Mouse (Mus musculus): Measurements from ENCODE around the gene Agpat2. TPM values are rescaled to one million over a fixed set of nuclear protein-coding genes. Genes with fewer than 3 reads are reported as not detected.

Gene Agpat2
- polyA plus RNA-seq, 1 experiment from 2014 or later = 6.0 TPM

DNA sequence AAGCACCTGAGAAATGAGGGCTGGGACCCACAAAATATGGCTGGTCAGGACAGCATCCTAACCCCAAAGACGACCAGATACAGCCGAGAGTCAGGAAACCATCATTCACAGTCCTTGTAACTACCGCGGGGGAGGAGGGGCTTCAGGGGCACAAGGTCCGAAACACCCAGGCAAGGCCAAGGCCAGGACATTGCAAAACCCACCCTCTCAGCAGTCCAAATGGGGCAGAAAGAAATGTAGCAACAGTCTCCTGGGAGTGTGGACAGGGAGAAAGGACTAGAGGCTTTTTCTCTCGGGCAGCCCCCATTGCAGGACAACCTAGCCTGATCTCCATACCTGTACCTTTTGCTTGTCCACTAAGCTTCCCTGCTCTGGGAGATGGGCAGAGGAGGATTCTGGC, 1.1 kb downstream of the Agpat2 start:
- peak overlapping the region; percentile 69 for H3K4me2 ChIP-seq
- H3K9ac ChIP-seq = peak overlapping the region; percentile 70
- peaks cover 29% of the 10 kb centered on the region for H3K4me1 ChIP-seq (replicated peaks)
- H3K36me3 ChIP-seq = no peaks in the 10 kb centered on the region
- H3K27me3 ChIP-seq = peaks cover 55% of the 10 kb centered on the region
- 15% methylated on average over 6 of the region's 6 CpGs for WGBS
- H3K4me3 ChIP-seq = peak overlapping the region; percentile 47
- no peaks in the 10 kb centered on the region for H3K9me3 ChIP-seq
- ATAC-seq (ENCODE audit: low read depth) = no peak
- H3K27ac ChIP-seq (replicated peaks) = no peak overlapping the region

DNA sequence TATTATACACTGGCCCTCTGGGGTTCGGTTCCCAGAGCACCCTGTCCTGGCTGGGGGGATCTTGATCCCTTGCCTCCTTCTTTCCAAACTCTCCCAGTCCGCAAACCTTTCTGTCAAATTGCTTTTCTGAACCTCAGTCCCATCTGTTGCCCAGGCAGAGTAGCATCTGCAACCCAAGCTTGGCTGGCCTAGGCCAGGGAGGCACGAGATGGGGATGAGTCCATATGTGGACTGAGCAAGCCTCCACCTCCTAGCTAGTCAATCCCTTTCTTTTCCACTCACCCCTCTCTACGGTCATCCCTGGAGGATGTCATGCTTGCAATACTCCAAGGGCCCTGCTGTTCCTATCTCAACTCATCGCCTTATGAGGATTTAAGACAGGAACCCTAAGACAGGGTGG, 1.6 kb downstream of the Agpat2 start:
- peaks cover 29% of the 10 kb centered on the region for H3K4me1 ChIP-seq (replicated peaks)
- H3K9ac ChIP-seq = no peak overlapping the region; the same call in 1 of the 2 replicates
- no peak overlapping the region for H3K4me3 ChIP-seq
- 80% methylated on average over 5 of the region's 5 CpGs for WGBS
- no peak overlapping the region for H3K27ac ChIP-seq (replicated peaks)
- H3K9me3 ChIP-seq = no peaks in the 10 kb centered on the region
- ATAC-seq (ENCODE audit: low read depth) = no peak
- peaks cover 55% of the 10 kb centered on the region for H3K27me3 ChIP-seq
- no peak overlapping the region for H3K4me2 ChIP-seq
- no peaks in the 10 kb centered on the region for H3K36me3 ChIP-seq

DNA sequence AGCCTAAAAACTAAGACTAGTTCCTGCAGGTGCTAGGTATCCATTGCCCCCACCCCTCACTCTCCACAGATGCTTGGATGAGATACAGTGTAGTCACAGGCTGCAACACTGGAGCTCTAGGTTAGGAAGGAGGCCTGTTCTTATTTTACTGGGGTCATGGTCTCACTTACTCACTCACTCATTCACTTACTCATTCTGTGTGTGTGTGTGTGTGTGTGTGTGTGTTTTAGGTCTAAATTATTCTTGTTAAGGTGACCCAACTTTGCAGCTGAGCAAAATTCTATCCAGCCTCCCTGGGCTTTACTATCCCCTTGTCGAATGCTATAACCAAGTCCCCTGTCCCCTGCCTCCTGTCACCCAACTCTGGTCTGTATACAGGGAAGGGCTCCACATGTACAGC, 2.6 kb downstream of the Agpat2 start:
- ATAC-seq (ENCODE audit: low read depth) = no peak
- no peak overlapping the region for H3K27ac ChIP-seq (replicated peaks)
- no peak overlapping the region for H3K9ac ChIP-seq
- no peaks in the 10 kb centered on the region for H3K36me3 ChIP-seq
- peaks cover 49% of the 10 kb centered on the region for H3K27me3 ChIP-seq
- H3K4me1 ChIP-seq (replicated peaks) = peaks cover 18% of the 10 kb centered on the region
- 79% methylated on average over 1 of the region's 1 CpGs for WGBS
- H3K4me3 ChIP-seq = no peak overlapping the region
- H3K4me2 ChIP-seq = no peak overlapping the region
- no peaks in the 10 kb centered on the region for H3K9me3 ChIP-seq

DNA sequence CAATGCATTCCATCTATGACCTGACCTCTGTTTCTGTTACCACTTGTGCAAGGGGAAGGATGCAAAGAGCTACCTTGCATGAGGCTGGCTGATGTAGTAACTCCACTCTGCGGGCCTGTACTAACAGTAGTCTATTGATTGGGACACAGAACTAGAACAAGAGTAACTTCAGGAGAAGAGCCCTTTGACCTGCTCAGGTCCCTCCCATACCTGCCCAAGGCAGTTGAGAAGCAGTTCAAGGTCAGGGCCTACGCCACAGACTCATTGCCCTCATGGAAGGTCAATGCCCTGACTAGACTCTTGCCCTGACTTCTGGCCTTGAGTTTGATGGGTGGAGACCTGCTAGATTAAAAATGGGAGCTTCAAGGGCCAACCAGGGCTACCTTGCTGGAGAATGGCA, 3.6 kb downstream of the Agpat2 start:
- H3K36me3 ChIP-seq = no peaks in the 10 kb centered on the region
- H3K9ac ChIP-seq = no peak overlapping the region
- no peak for ATAC-seq (ENCODE audit: low read depth)
- no peak overlapping the region for H3K27ac ChIP-seq (replicated peaks)
- H3K4me1 ChIP-seq (replicated peaks) = peaks cover 17% of the 10 kb centered on the region
- no peaks in the 10 kb centered on the region for H3K9me3 ChIP-seq
- no peak overlapping the region for H3K4me2 ChIP-seq
- WGBS = 86% methylated on average over 2 of the region's 2 CpGs
- H3K27me3 ChIP-seq = peaks cover 41% of the 10 kb centered on the region
- H3K4me3 ChIP-seq = no peak overlapping the region

DNA sequence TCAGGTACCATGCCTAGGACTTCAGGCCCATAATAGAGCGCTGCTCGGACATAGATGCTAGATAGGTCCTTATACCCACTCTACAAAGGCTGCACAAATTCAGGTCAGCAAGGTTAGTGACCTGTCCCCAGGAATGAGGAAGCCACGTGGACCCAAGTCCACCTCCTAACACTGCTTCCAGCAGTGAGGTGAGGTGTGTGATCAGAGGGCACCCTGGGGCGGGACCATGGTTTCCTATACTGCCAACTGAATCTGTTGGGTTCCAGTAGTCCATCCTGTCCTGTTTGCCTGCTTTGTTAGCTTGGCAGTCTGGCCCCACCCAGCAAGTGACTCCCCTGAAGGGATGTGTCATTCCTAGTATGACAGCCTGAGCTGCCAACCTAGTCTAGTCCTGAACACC, 4.3 kb downstream of the Agpat2 start:
- H3K9me3 ChIP-seq = no peaks in the 10 kb centered on the region
- H3K27ac ChIP-seq (replicated peaks) = no peak overlapping the region
- peaks cover 34% of the 10 kb centered on the region for H3K27me3 ChIP-seq
- H3K9ac ChIP-seq = no peak overlapping the region
- no peaks in the 10 kb centered on the region for H3K36me3 ChIP-seq
- 91% methylated on average over 4 of the region's 4 CpGs for WGBS
- no peak overlapping the region for H3K4me2 ChIP-seq
- ATAC-seq (ENCODE audit: low read depth) = no peak
- no peak overlapping the region for H3K4me3 ChIP-seq
- peaks cover 17% of the 10 kb centered on the region for H3K4me1 ChIP-seq (replicated peaks)

DNA sequence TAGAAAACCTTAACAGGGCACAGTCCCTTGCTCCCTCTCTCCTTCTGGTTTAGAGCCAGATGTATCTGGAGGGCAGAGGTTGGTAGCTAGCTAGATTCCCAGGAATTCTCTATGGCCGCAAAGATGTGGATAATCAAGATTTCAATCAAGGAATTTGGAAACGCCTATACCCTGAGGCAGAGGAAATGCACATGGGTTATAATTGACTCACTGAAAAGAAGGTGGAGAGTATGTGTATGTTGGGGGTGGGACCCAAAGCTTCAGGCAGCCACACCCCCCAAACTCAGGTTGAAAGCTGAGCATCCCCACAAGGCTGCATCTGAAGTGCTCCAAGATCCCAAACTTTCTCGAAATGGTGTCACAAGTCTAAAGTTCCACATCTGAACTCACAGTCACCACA, 5.8 kb downstream of the Agpat2 start:
- WGBS = 80% methylated on average over 3 of the region's 3 CpGs
- ATAC-seq (ENCODE audit: low read depth) = no peak
- Histone ChIP-seq H3K4me2 (no peak overlapping the region), H3K27me3 (peaks cover 19% of the 10 kb centered on the region), H3K4me3 (no peak overlapping the region), H3K4me1 (replicated peaks) (peaks cover 5% of the 10 kb centered on the region), H3K27ac (replicated peaks) (no peak overlapping the region), H3K9ac (no peak overlapping the region), H3K36me3 (no peaks in the 10 kb centered on the region), H3K9me3 (no peaks in the 10 kb centered on the region)

DNA sequence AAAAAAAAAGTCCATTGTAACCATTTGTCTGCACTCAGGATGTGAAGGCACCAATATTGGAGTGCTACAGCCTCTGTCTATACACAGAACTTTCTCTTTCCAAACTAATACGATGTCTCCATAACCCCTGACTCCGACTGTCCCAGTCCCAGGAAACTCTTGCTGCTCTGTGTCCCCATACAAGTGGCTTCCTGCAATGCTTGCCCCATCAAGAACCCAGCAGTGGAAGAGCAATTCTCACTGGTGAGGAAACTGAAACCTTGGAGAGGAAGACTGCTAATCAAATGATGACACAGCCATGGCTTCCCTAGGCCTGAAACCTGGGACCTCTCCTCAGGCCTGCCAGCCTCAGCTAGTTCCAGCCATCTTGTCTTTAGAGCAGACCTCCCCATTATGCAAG, 6.4 kb downstream of the Agpat2 start:
- ATAC-seq (ENCODE audit: low read depth) = no peak
- Histone ChIP-seq H3K27me3 (peaks cover 12% of the 10 kb centered on the region), H3K4me1 (replicated peaks) (no peaks in the 10 kb centered on the region), H3K27ac (replicated peaks) (no peak overlapping the region), H3K4me2 (no peak overlapping the region), H3K9ac (no peak overlapping the region), H3K9me3 (no peaks in the 10 kb centered on the region), H3K36me3 (no peaks in the 10 kb centered on the region), H3K4me3 (no peak overlapping the region)
- WGBS = 87% methylated on average over 2 of the region's 2 CpGs

DNA sequence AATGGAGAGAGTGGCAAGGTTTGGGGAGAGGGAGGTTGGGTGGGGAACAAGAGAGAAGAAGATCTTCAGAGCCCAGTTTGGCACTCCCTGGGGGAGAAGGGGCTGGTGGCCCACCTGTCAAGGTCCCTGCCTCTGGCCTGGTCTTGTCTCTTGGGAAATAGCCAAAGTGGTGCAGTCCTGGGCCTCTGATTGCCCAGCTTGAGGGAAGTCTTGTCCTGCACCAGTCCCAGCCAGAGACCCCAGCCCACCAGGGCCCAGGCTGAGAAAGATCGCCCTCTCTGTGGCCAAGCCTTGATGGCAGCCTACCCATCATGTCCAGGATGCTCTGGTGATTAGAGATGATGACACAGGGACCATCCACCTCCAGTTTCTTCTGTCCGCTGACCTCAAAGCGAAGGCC, 7.3 kb downstream of the Agpat2 start:
- Histone ChIP-seq H3K9me3 (no peaks in the 10 kb centered on the region), H3K27me3 (peaks cover 3% of the 10 kb centered on the region; the same call in 1 of the 2 replicates), H3K9ac (no peak overlapping the region), H3K4me2 (no peak overlapping the region), H3K4me3 (no peak overlapping the region), H3K27ac (replicated peaks) (no peak overlapping the region), H3K4me1 (replicated peaks) (no peaks in the 10 kb centered on the region), H3K36me3 (no peaks in the 10 kb centered on the region)
- WGBS = 94% methylated on average over 3 of the region's 3 CpGs
- no peak for ATAC-seq (ENCODE audit: low read depth)

DNA sequence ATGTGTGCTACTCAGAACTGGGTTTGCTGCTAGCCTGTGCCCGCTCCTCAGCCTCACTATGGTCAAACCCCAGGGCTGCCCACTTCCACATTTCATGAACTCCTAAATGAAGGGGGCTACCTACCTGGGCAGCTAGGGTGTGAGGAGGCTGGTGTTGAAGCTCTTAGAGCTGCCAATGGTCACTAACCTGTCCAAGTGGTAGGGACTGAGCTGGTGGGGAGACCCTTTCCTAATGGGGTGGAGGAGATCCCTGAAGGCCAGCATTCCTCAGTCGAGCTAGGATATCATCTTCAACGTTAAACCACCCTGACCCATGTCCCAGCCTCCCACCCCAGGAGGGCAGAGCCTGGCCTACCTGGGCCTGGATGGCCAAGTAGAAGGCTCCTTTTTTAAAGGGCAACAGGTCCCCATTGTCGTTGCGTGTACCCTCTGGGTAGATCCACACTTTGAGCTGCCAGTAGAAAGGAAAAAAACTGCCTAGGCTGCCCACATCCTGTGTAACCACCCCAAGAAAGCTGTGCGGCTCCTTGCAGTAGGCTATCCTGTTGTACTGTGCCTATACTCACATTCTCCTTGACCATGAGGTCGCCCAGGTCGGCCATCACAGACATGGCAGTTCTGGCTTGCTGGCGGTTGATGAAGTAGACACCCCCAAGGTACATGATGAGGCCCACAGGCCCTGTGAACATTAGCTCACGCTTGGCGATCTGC, 8.3 kb downstream of the Agpat2 start:
- Histone ChIP-seq H3K4me2 (no peak overlapping the region), H3K9me3 (no peaks in the 10 kb centered on the region), H3K4me3 (no peak overlapping the region), H3K27me3 (no peaks in the 10 kb centered on the region), H3K36me3 (no peaks in the 10 kb centered on the region), H3K27ac (replicated peaks) (no peak overlapping the region), H3K9ac (no peak overlapping the region), H3K4me1 (replicated peaks) (no peaks in the 10 kb centered on the region)
- 0 out of 2 replicates have a peak, but pooled peaks have one; percentile 2 for ATAC-seq (ENCODE audit: low read depth)
- 88% methylated on average over 11 of the region's 11 CpGs for WGBS

DNA sequence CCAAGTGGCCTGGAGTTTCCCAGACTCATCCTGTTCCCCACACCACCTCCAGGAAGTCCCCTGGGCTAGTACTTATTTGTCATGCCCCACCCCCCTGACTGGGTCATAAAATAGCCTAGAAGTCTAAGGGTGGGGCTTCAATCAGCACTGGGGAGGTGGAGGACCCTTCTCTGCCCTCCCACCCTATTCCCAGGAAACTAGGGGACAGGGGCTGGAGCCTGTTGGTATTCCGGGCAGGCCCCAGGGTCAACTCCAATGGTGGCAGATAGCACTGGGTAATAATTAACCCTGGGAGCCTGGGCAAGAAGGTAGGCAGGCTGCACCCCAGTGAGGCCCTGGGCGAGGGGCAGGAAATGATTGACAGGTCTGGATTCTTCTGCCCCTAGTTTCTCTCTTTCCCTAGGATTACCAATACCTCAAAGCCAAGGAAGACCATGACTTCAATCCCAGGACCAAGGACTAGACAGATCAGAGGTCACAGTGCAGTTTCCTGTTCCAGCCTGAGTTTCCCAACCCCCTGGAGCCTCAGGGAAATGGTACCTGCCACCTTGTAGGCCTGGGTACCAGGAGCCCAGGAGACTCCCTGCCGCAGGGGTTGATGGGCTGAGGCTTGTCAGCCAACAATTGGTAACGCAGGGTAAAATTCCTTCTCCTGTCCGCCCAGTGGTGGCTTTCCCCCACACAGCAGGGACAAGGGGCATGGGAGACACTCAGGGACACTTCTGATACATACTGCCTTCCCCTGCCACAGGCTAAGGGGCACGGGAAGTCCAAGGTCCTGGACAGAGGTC, 9.1 kb downstream of the Agpat2 start:
- no peak overlapping the region for H3K9ac ChIP-seq
- no peaks in the 10 kb centered on the region for H3K27me3 ChIP-seq
- H3K4me1 ChIP-seq (replicated peaks) = no peaks in the 10 kb centered on the region
- ATAC-seq (ENCODE audit: low read depth) = 0 out of 2 replicates have a peak, but pooled peaks have one; percentile 12
- H3K27ac ChIP-seq (replicated peaks) = no peak overlapping the region
- 80% methylated on average over 6 of the region's 6 CpGs for WGBS
- H3K9me3 ChIP-seq = no peaks in the 10 kb centered on the region
- H3K4me3 ChIP-seq = no peak overlapping the region
- no peak overlapping the region for H3K4me2 ChIP-seq
- no peaks in the 10 kb centered on the region for H3K36me3 ChIP-seq

DNA sequence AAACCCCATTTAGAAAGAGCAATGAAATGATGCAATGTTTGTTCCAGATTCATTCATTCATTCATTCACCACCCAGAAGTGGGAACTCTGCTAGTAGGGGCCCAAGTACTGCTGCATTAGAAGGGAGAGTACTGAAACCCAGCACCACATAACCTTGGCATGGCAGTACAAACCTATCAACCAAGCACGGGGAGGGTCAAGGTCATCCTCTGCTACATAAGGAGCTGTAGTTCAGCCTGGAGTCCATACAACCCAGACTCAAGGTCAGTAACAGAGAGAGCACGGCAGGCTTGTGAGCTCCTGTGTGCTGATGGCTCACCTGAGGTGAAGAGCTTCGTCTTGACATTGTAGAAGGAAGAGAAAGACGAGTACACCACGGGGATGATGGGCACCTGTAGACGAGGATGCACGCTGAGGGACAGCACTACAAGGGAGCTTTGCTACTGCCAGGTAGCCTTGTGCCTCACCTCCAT, 9.7 kb downstream of the Agpat2 start:
- no peak overlapping the region for H3K4me3 ChIP-seq
- no peaks in the 10 kb centered on the region for H3K36me3 ChIP-seq
- no peak overlapping the region for H3K27ac ChIP-seq (replicated peaks)
- no peaks in the 10 kb centered on the region for H3K4me1 ChIP-seq (replicated peaks)
- H3K4me2 ChIP-seq = no peak overlapping the region
- H3K9ac ChIP-seq = no peak overlapping the region
- no peaks in the 10 kb centered on the region for H3K27me3 ChIP-seq
- WGBS = 91% methylated on average over 7 of the region's 7 CpGs
- H3K9me3 ChIP-seq = no peaks in the 10 kb centered on the region
- no peak for ATAC-seq (ENCODE audit: low read depth)

DNA sequence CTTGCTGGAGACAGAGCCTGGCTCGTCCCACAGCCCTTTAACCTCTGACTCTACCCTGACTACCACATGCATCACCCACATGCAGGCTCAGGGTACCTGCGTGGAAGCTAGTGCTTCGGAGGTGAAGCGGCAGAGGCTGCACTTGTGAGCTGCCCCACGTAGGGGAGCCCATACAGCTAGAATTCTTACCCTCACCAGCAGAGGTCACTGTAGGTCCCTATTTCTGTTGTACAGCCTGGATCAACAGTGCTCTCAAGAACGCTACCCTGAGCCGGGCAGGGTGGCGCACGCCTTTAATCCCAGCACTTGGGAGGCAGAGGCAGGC, 10.2 kb downstream of the Agpat2 start:
- Histone ChIP-seq H3K9me3 (no peaks in the 10 kb centered on the region), H3K4me1 (replicated peaks) (no peaks in the 10 kb centered on the region), H3K27me3 (no peaks in the 10 kb centered on the region), H3K27ac (replicated peaks) (no peak overlapping the region), H3K4me2 (no peak overlapping the region), H3K36me3 (no peaks in the 10 kb centered on the region), H3K9ac (no peak overlapping the region), H3K4me3 (no peak overlapping the region)
- WGBS = 58% methylated on average over 9 of the region's 9 CpGs
- ATAC-seq (ENCODE audit: low read depth) = 0 out of 2 replicates have a peak, but pooled peaks have one; percentile 25

All from neural tube, embryonic 13.5 days (tissue).